Mouse (Mus musculus) neural tube, embryonic 10.5 days (tissue): Measurements from ENCODE around the gene Wdr53.
"Not testable (repeated sequence)": the region's sequence is repeated elsewhere in the genome, so short reads cannot be mapped to it uniquely, and the experiment has no call there.

Experiments
- DNase-seq: peaks from one replicate; pipeline ENCODE4 v3.0.0-alpha.2; 2017; ENCODE audit warnings: low spot score; ENCODE audit errors: extremely low spot score

Wdr53 gene

GRCm38 (mm10) chr16:32278396-32278795 lies 31.4 kb downstream of the Wdr53 start:
- DNase-seq: no peak

GRCm38 (mm10) chr16:32280211-32280610 lies 33.2 kb downstream of the Wdr53 start:
- no peak for DNase-seq

GRCm38 (mm10) chr16:32282608-32283007 lies 35.6 kb downstream of the Wdr53 start:
- DNase-seq: no peak

- DNase-seq: no peak
These were observed 44.8 kb downstream of the Wdr53 start for GRCm38 (mm10) chr16:32291821-32292220.

GRCm38 (mm10) chr16:32299617-32300016 lies 52.6 kb downstream of the Wdr53 start:
- DNase-seq: not testable (repeated sequence)

- DNase-seq: no peak
These were observed 56.0 kb downstream of the Wdr53 start for GRCm38 (mm10) chr16:32303046-32303445.

- no peak for DNase-seq
These were observed 56.9 kb downstream of the Wdr53 start for GRCm38 (mm10) chr16:32303886-32304285.
